Mouse (Mus musculus) CH12.LX (cell line): ENCODE results near the gene Jmjd8. TPM values are rescaled to one million over a fixed set of nuclear protein-coding genes. Genes with fewer than 3 reads are reported as not detected.

Experiments used
- DNase-seq: peaks from one replicate; pipeline ENCODE4 v3.0.0-alpha.2; 2013; ENCODE audit errors: extremely low read depth
- H3K27ac ChIP-seq: 2 replicates; pipeline ENCODE4 v1.5.1; 2012; ENCODE audit warnings: low read depth, mild to moderate bottlenecking, control low read depth, moderate library complexity; ENCODE audit not compliant: insufficient read depth
- H3K27me3 ChIP-seq: replicated peaks from 2 replicates; pipeline ENCODE3; 2012; ENCODE audit warnings: inconsistent platforms
- H3K36me3 ChIP-seq, 2 experiments: replicated peaks in 1 of 2; 2 replicates each; pipeline versions ENCODE3 to v1.6.1; 2012; ENCODE audit warnings: inconsistent platforms in 1 of 2, low read length in 1 of 2, mild to moderate bottlenecking in 1 of 2, mixed read lengths in 1 of 2, moderate library complexity in 1 of 2; ENCODE audit not compliant: control insufficient read depth in 1 of 2, insufficient read depth in 1 of 2
- H3K4me1 ChIP-seq, 2 experiments: 2 replicates each; pipeline ENCODE4 v1.6.1; 2012; ENCODE audit warnings: inconsistent platforms in 1 of 2, moderate library complexity in 1 of 2; ENCODE audit not compliant: insufficient read depth in 2 of 2, control insufficient read depth in 1 of 2
- H3K4me2 ChIP-seq: 2 replicates; pipeline ENCODE4 v1.6.1; 2012; ENCODE audit warnings: low read depth, mild to moderate bottlenecking, control low read depth; ENCODE audit not compliant: poor library complexity, insufficient read depth, severe bottlenecking
- H3K4me3 ChIP-seq, 3 experiments: fragments of 150-350 bp in 1 of 3; sonication (generic) in 1 of 3; replicated peaks in 1 of 3; 2 replicates each; pipeline versions ENCODE3 to v1.5.1; 2011 to 2012; ENCODE audit warnings: low read depth in 2 of 3, low read length in 2 of 3, mild to moderate bottlenecking in 2 of 3, moderate library complexity in 2 of 3, control low read depth in 1 of 3, improper control_type of control experiment in 1 of 3, inconsistent platforms in 1 of 3, mixed read lengths in 1 of 3; ENCODE audit not compliant: poor library complexity in 1 of 3
- H3K79me2 ChIP-seq: replicated peaks from 2 replicates; pipeline ENCODE4 v1.6.1; 2012; ENCODE audit warnings: mild to moderate bottlenecking, moderate library complexity; ENCODE audit not compliant: control insufficient read depth, poor library complexity, insufficient read depth, severe bottlenecking; ENCODE audit errors: extremely low read depth
- H3K9ac ChIP-seq: 2 replicates; pipeline ENCODE4 v1.6.1; 2012; ENCODE audit warnings: low read depth, mild to moderate bottlenecking, control low read depth, moderate library complexity; ENCODE audit not compliant: insufficient read depth
- H3K9me3 ChIP-seq: replicated peaks from 2 replicates; pipeline ENCODE3; 2012; ENCODE audit warnings: low read length, inconsistent platforms, mixed read lengths
- BHLHE40 ChIP-seq: IDR thresholded peaks from 2 replicates; pipeline ENCODE4 v1.6.1; 2011; ENCODE audit warnings: mild to moderate bottlenecking, low read depth, low read length, improper control_type of control experiment
- CHD2 ChIP-seq: IDR thresholded peaks from 2 replicates; pipeline ENCODE4 v1.6.1; 2011; ENCODE audit warnings: low read length, improper control_type of control experiment
- EP300 ChIP-seq: IDR thresholded peaks from 2 replicates; pipeline ENCODE4 v1.6.1; 2011; ENCODE audit warnings: low read length, improper control_type of control experiment
- JUN ChIP-seq: IDR thresholded peaks from 2 replicates; pipeline ENCODE4 v1.6.1; 2011; ENCODE audit warnings: low read depth, mild to moderate bottlenecking, low read length, improper control_type of control experiment, moderate library complexity; ENCODE audit not compliant: insufficient read depth
- MEF2A ChIP-seq: IDR thresholded peaks from 2 replicates; pipeline ENCODE4 v1.6.1; 2014; ENCODE audit warnings: low read depth, mild to moderate bottlenecking, inconsistent platforms, low read length, improper control_type of control experiment, borderline replicate concordance
- MXI1 ChIP-seq: IDR thresholded peaks from 2 replicates; pipeline ENCODE4 v1.6.1; 2011; ENCODE audit warnings: mild to moderate bottlenecking, low read depth, low read length, improper control_type of control experiment
- MYC ChIP-seq: IDR thresholded peaks from 2 replicates; pipeline ENCODE4 v1.6.1; 2011; ENCODE audit warnings: low read depth, mild to moderate bottlenecking, improper control_type of control experiment, low read length
- NRF1 ChIP-seq: IDR thresholded peaks from 2 replicates; pipeline ENCODE4 v1.6.1; 2014; ENCODE audit warnings: low read depth, mild to moderate bottlenecking, inconsistent platforms, low read length, improper control_type of control experiment, moderate library complexity
- PAX5 ChIP-seq: IDR thresholded peaks from 2 replicates; pipeline ENCODE4 v1.6.1; 2012; ENCODE audit warnings: low read length, inconsistent platforms, mixed read lengths
- POLR2AphosphoS2 ChIP-seq: IDR thresholded peaks from 2 replicates; pipeline ENCODE4 v1.6.1; 2011; ENCODE audit warnings: low read depth, low read length, improper control_type of control experiment
- RAD21 ChIP-seq: IDR thresholded peaks from 2 replicates; pipeline ENCODE4 v1.6.1; 2011; ENCODE audit warnings: low read depth, mild to moderate bottlenecking, low read length, improper control_type of control experiment, moderate library complexity
- RCOR1 ChIP-seq: conservative IDR thresholded peaks from 2 replicates; pipeline ENCODE4 v1.6.1; 2012; ENCODE audit warnings: low read depth, mild to moderate bottlenecking, inconsistent platforms, low read length, improper control_type of control experiment
- USF1 ChIP-seq: IDR thresholded peaks from 2 replicates; pipeline ENCODE4 v1.6.1; 2014; ENCODE audit warnings: low read depth, mild to moderate bottlenecking, inconsistent platforms, low read length, improper control_type of control experiment
- USF2 ChIP-seq: conservative IDR thresholded peaks from 2 replicates; pipeline ENCODE4 v1.6.1; 2011; ENCODE audit warnings: low read depth, low read length, improper control_type of control experiment
- ZC3H11A ChIP-seq: IDR thresholded peaks from 2 replicates; pipeline ENCODE4 v1.6.1; 2012; ENCODE audit warnings: low read depth, mild to moderate bottlenecking, inconsistent platforms, low read length, improper control_type of control experiment
- ZKSCAN1 ChIP-seq: IDR thresholded peaks from 2 replicates; pipeline ENCODE4 v1.6.1; 2012; ENCODE audit warnings: low read depth, inconsistent platforms, low read length, improper control_type of control experiment, borderline replicate concordance
- ZNF384 ChIP-seq: IDR thresholded peaks from 2 replicates; pipeline ENCODE4 v1.6.1; 2012; ENCODE audit warnings: low read depth, low read length, improper control_type of control experiment, inconsistent platforms
- dilution Hi-C: fragments of 300-500 bp; cut with MboI; formaldehyde crosslinking; loops from 2 replicates; pipeline ENCODE4 v1.14.3; 2020; ENCODE audit warnings: low sequenced_read_pairs; ENCODE audit not compliant: extremely low pct_unique_long_range_greater_than_20kb, extremely low pct_ligation_motif_present
- in situ Hi-C: fragments of 300-500 bp; cut with MboI; formaldehyde crosslinking; loops from 3 replicates; pipeline ENCODE4 v1.14.3; 2019; ENCODE audit warnings: low sequenced_read_pairs, low pct_ligation_motif_present, low pct_unique_long_range_greater_than_20kb, mixed read lengths
- polyA plus RNA-seq: library from polyadenylated mRNA; unstranded; fragments of >175 nt; gene quantifications from 2 replicates; pipeline ENCODE4 v1.2.1, GENCODE M21; 2012; ENCODE audit warnings: low read depth; ENCODE audit not compliant: insufficient read length
- total RNA-seq, 2 experiments: library from RNA; depleted of rRNA; stranded (reverse); fragments of 300-350 nt in 1 of 2; fragments of >200 nt in 1 of 2; gene quantifications; 2 replicates each; pipeline ENCODE4 v1.2.3; 2012 to 2014

The Jmjd8 gene
- total and polyA plus RNA-seq, 3 experiments, result 4.8 to 8.3 (median 7.7) TPM

- peaks cover 73 to 81% of the 10 kb centered on the region in 2 experiments for H3K36me3 ChIP-seq
- no peak for DNase-seq
- peaks cover 9 to 18% of the 10 kb centered on the region in 2 experiments for H3K4me1 ChIP-seq
- H3K79me2 ChIP-seq, result no peaks in the 10 kb centered on the region; the same call in none of the 2 replicates
- H3K9me3 ChIP-seq, result no peaks in the 10 kb centered on the region
- H3K9ac ChIP-seq, result no peak overlapping the region
- TF ChIP-seq PAX5, result no peak
- no peak for TF ChIP-seq BHLHE40
- TF ChIP-seq CHD2, result no peak
- TF ChIP-seq ZNF384, result no peak
- TF ChIP-seq USF2, result no peak
- TF ChIP-seq ZKSCAN1, result no peak
- TF ChIP-seq ZC3H11A, result no peak
- no peak for TF ChIP-seq RAD21
- TF ChIP-seq MXI1, result no peak
- no peak overlapping the region for H3K4me2 ChIP-seq
- dilution Hi-C loops (no loop called here), in situ Hi-C loops (no loop called here)
- no peak overlapping the region for H3K4me3 ChIP-seq
- H3K27ac ChIP-seq, result no peak overlapping the region
- no peaks in the 10 kb centered on the region for H3K27me3 ChIP-seq
These were observed 8.9 kb downstream of the Jmjd8 start for GRCm38 (mm10) chr17:25837533-25837932.

- Histone ChIP-seq H3K9ac (no peak overlapping the region), H3K4me1 (peaks cover 16 to 21% of the 10 kb centered on the region in 2 experiments), H3K4me2 (no peak overlapping the region), H3K4me3 (no peak overlapping the region), H3K27me3 (no peaks in the 10 kb centered on the region), H3K9me3 (no peaks in the 10 kb centered on the region), H3K79me2 (peaks cover 10% of the 10 kb centered on the region), H3K27ac (no peak overlapping the region), H3K36me3 (peaks cover 74 to 87% of the 10 kb centered on the region in 2 experiments)
- DNase-seq, result no peak
- in situ Hi-C loops (no loop called here), dilution Hi-C loops (no loop called here)
- TF ChIP-seq RCOR1, result no peak
These were observed 10.2 kb downstream of the Jmjd8 start for GRCm38 (mm10) chr17:25838904-25839303.

GRCm38 (mm10) chr17:25839455-25840235, 11.0 kb downstream of the Jmjd8 start:
- H3K9ac ChIP-seq, result no peak overlapping the region
- H3K4me3 ChIP-seq, result no peak overlapping the region
- no peaks in the 10 kb centered on the region for H3K27me3 ChIP-seq
- H3K79me2 ChIP-seq, result peaks cover 14% of the 10 kb centered on the region
- peaks cover 73 to 84% of the 10 kb centered on the region in 2 experiments for H3K36me3 ChIP-seq
- in situ Hi-C loops (no loop called here), dilution Hi-C loops (no loop called here)
- H3K4me1 ChIP-seq, result peaks cover 14 to 15% of the 10 kb centered on the region in 2 experiments
- DNase-seq, result no peak
- no peaks in the 10 kb centered on the region for H3K9me3 ChIP-seq
- TF ChIP-seq MYC (no peak), RCOR1 (no peak), MEF2A (no peak), BHLHE40 (no peak), USF1 (no peak), ZKSCAN1 (no peak), EP300 (no peak), NRF1 (no peak), POLR2AphosphoS2 (no peak), JUN (no peak)
- no peak overlapping the region for H3K4me2 ChIP-seq
- H3K27ac ChIP-seq, result no peak overlapping the region
